Mouse (Mus musculus) kidney, adult 2 months (tissue): ENCODE measurements around the gene H2-Oa.

Experiments
- CTCF ChIP-seq: fragments of 200-500 bp; conservative IDR thresholded peaks from 2 replicates; pipeline ENCODE4 v1.5.1; 2011; ENCODE audit warnings: low read depth, mild to moderate bottlenecking, control low read depth, low read length, moderate library complexity, mixed read lengths; ENCODE audit not compliant: insufficient read depth, insufficient read length
- POLR2A ChIP-seq: fragments of 200-500 bp; IDR thresholded peaks from one replicate; pipeline ENCODE4 v1.6.1; 2011; ENCODE audit warnings: low read depth, low read length, control low read depth

DNA sequence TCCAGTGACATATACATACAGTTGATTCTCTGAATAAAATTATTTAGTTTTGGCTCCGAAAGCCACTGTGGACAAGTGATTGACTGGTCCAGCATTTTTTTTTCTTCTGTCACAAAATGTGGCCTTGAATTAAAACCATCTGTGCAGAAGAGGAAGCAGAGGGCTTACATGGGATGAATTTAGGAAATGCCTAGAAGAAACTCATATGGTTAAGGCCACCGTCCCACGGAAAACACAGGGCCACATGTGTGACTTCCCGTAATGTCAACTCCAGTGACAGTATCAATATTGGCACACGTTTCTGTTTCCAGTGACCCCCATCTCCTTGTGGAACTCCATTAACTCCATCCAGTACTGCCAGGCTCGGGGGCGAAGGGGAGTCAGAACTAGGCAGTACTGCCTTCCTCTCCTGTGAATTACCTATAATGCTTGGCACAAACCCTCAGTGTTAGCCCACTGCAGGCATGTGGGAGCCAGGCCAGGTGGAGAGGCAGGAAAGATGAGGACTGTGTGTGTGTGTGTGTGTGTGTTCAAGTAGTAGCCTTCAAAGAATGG lies 50.4 kb downstream of the H2-Oa start:
- TF ChIP-seq CTCF (no peak), POLR2A (no peak)
